In genomic region chr19:42785129-42785528, GRCm38 (mm10) we compare ENCODE assay signal across 14 mouse cellular contexts. TPM values are rescaled to one million over a fixed set of nuclear protein-coding genes. Genes with fewer than 3 reads are reported as not detected.
DNase-seq lines count a peak whose midpoint lies in the region; ATAC-seq and TF ChIP-seq lines count a peak whose summit lies in the region.
"Had no signal": no experiment of that assay in that cellular context is flagged by ENCODE, and none has a peak within 500 bp of the region (broad histone marks: within the 10 kb centered on the region; RNA-seq: fewer than 3 reads in every experiment).

No protein-coding gene starts in this region.

- H3K4me1 ChIP-seq in kidney, adult 2 months (ENCODE audit: control insufficient read depth, insufficient read depth, low read length): no peaks in the 10 kb centered on the region
- no peaks in the 10 kb centered on the region for H3K4me1 ChIP-seq in kidney, embryonic 14.5 days (ENCODE audit: control insufficient read depth, insufficient read depth, low read length)
- H3K4me1 ChIP-seq in midbrain, embryonic 13.5 days (replicated peaks): peaks cover 16% of the 10 kb centered on the region

- no peaks in the 10 kb centered on the region for H3K36me3 ChIP-seq in kidney, adult 2 months (ENCODE audit: control insufficient read depth, insufficient read depth, low read length)
- H3K36me3 ChIP-seq in kidney, embryonic 14.5 days (ENCODE audit: control insufficient read depth, insufficient read depth, low read length): no peaks in the 10 kb centered on the region
- H3K36me3 ChIP-seq in midbrain, embryonic 13.5 days: no peaks in the 10 kb centered on the region
- H3K36me3 ChIP-seq: limb, embryonic 13.5 days had no signal

- WGBS in kidney, adult 2 months: 56% methylated on average over 2 of the region's 2 CpGs
- WGBS in kidney, embryonic 14.5 days: 20% methylated on average over 2 of the region's 2 CpGs
- 27% methylated on average over 2 of the region's 2 CpGs for WGBS in midbrain, embryonic 13.5 days

- H3K4me2 ChIP-seq in kidney, embryonic 14.5 days (replicated peaks; ENCODE audit: low read depth, low read length): no peak overlapping the region
- H3K4me2 ChIP-seq in midbrain, embryonic 13.5 days (replicated peaks): no peak overlapping the region
- H3K4me2 ChIP-seq: limb, embryonic 13.5 days had no signal

- TF ChIP-seq POLR2A in kidney, adult 2 months (IDR thresholded peaks at IDR 0.05; ENCODE audit: low read depth, low read length): no peak

- H3K27ac ChIP-seq in kidney, adult 2 months (ENCODE audit: insufficient read depth, low read depth, low read length): no peak overlapping the region
- H3K27ac ChIP-seq in kidney, embryonic 14.5 days (ENCODE audit: low read depth, low read length): no peak overlapping the region
- H3K27ac ChIP-seq in midbrain, embryonic 13.5 days: peak overlapping the region; percentile 16
- H3K27ac ChIP-seq in gastrocnemius, adult 2 months: no peak overlapping the region
- H3K27ac ChIP-seq: limb, embryonic 13.5 days had no signal

- no peak overlapping the region for H3K9ac ChIP-seq in kidney, embryonic 14.5 days (ENCODE audit: low read depth, low read length)
- H3K9ac ChIP-seq in midbrain, embryonic 13.5 days (replicated peaks): no peak overlapping the region
- H3K9ac ChIP-seq: limb, embryonic 13.5 days had no signal

- no peaks in the 10 kb centered on the region for H3K27me3 ChIP-seq in kidney, adult 2 months (replicated peaks; ENCODE audit: control insufficient read depth, insufficient read depth, low read length)
- H3K27me3 ChIP-seq in kidney, embryonic 14.5 days (ENCODE audit: control insufficient read depth, insufficient read depth, low read length): no peaks in the 10 kb centered on the region
- 0 out of 2 replicates have a peak, but pooled peaks cover 6% of the 10 kb centered on the region for H3K27me3 ChIP-seq in midbrain, embryonic 13.5 days
- H3K27me3 ChIP-seq: megakaryocyte, embryonic 14.5 days had no signal

- 0 out of 2 replicates have a peak, but pooled peaks have one; percentile 9 for TF ChIP-seq CTCF in kidney, adult 2 months (conservative IDR thresholded peaks at IDR 0.05; ENCODE audit: insufficient read depth, insufficient read length, low read depth, low read length)
- TF ChIP-seq CTCF in gastrocnemius, adult 2 months (IDR thresholded peaks at IDR 0.05): no peak

- no peak overlapping the region for H3K4me3 ChIP-seq in kidney, adult 2 months (ENCODE audit: insufficient read depth, low read depth, low read length)
- no peak overlapping the region for H3K4me3 ChIP-seq in kidney, embryonic 14.5 days (ENCODE audit: low read length)
- no peak overlapping the region for H3K4me3 ChIP-seq in midbrain, embryonic 13.5 days (replicated peaks)
- H3K4me3 ChIP-seq in gastrocnemius, adult 2 months: no peak overlapping the region
- H3K4me3 ChIP-seq: limb, embryonic 13.5 days had no signal

- no peak for ATAC-seq in CD4-positive, CD25-positive, alpha-beta regulatory T cell, adult 4 months
- ATAC-seq in kidney, embryonic 14.5 days (ENCODE audit: low FRiP score, low TSS enrichment): no peak
- ATAC-seq in midbrain, embryonic 13.5 days: no peak

- DNase-seq in CD4-positive, CD25-positive, alpha-beta regulatory T cell, adult 2 months (ENCODE audit: low read depth, low spot score): peak; percentile 31
- no peak for DNase-seq in kidney, adult 2 months
- DNase-seq in adipocyte (ENCODE audit: low spot score): peak; percentile 12
- no peak for DNase-seq in gastrocnemius, adult 2 months
- DNase-seq in heart, postnatal 4 days: no peak
- DNase-seq: adrenal gland, postnatal 10 days; embryo, embryonic 11 days; heart, adult 18-20 months; kidney, adult 11 months had no signal

- H3K9me3 ChIP-seq in kidney, embryonic 14.5 days (ENCODE audit: control insufficient read depth, low read length): no peaks in the 10 kb centered on the region
- no peaks in the 10 kb centered on the region for H3K9me3 ChIP-seq in midbrain, embryonic 13.5 days
- H3K9me3 ChIP-seq: limb, embryonic 13.5 days; megakaryocyte, embryonic 14.5 days had no signal

- intact Hi-C loops in gastrocnemius, adult 2 months (cut with DNase I): no loop called here

RNA-seq across cellular contexts. Expression of gene Hps1, which starts 5.4 kb away (rescaled TPM):
- polyA plus RNA-seq in CD4-positive, CD25-positive, alpha-beta regulatory T cell, adult 4 months (2017; shearing (Covaris generic)): 10 to 100 TPM; 10.9 to 18.1 TPM
- 20.1 and 23.6 TPM in 2 replicates for polyA plus RNA-seq in kidney, adult 2 months (2012; rRNA removed)
- polyA plus RNA-seq in kidney, embryonic 14.5 days (2014; fragmentation: Nextera tagmentation; extraction: Ambion mirVana): 10.0 and 12.1 TPM in 2 replicates
- 11.8 and 13.7 TPM in 2 replicates for polyA plus RNA-seq in midbrain, embryonic 13.5 days (2015; fragmentation: Nextera tagmentation; extraction: Ambion mirVana)
- total RNA-seq in gastrocnemius, adult 2 months (2021): under 1 TPM; 0.50 to 0.59 TPM
- 1 to 10 TPM; 3.4 to 3.5 TPM for total RNA-seq in heart, postnatal 4 days (2021)

RNA-seq across cellular contexts. Expression of gene Pyroxd2, which starts 32.6 kb away (rescaled TPM):
- under 1 TPM; 0.39 to 0.77 TPM for polyA plus RNA-seq in CD4-positive, CD25-positive, alpha-beta regulatory T cell, adult 4 months (2017; shearing (Covaris generic))
- polyA plus RNA-seq in kidney, adult 2 months (2012; rRNA removed): 68.9 and 74.1 TPM in 2 replicates
- 2.4 and 3.0 TPM in 2 replicates for polyA plus RNA-seq in kidney, embryonic 14.5 days (2014; fragmentation: Nextera tagmentation; extraction: Ambion mirVana)
- 1.5 and 1.6 TPM in 2 replicates for polyA plus RNA-seq in midbrain, embryonic 13.5 days (2015; fragmentation: Nextera tagmentation; extraction: Ambion mirVana)
- total RNA-seq in gastrocnemius, adult 2 months (2021): 1 to 10 TPM in 1 of 2 experiments, under 1 TPM in 1; 0.48 to 1.4 TPM
- 1 to 10 TPM; 7.6 to 8.2 TPM for total RNA-seq in heart, postnatal 4 days (2021)

Comparison
In these comparisons a context has a peak if more than half of its experiments do, and no peak if none do; other contexts are left out.
1. RNA of gene Pyroxd2, which starts 32.6 kb away (polyA plus RNA-seq): 68.9 to 74.1 TPM in kidney, adult 2 months; 2.4 to 3.0 TPM in kidney, embryonic 14.5 days, 1.5 to 1.6 TPM in midbrain, embryonic 13.5 days and 0.39 to 0.77 TPM in CD4-positive, CD25-positive, alpha-beta regulatory T cell, adult 4 months; every median in the first group is over 10 times any median in the second.
2. DNase-seq: peak in CD4-positive, CD25-positive, alpha-beta regulatory T cell, adult 2 months (single experiment) and adipocyte (single experiment); none in kidney, adult 2 months (single experiment), gastrocnemius, adult 2 months (single experiment) and heart, postnatal 4 days (single experiment).